Mouse (Mus musculus) midbrain, embryonic 16.5 days (tissue): ENCODE data around the gene Card14. TPM values are rescaled to one million over a fixed set of nuclear protein-coding genes. Genes with fewer than 3 reads are reported as not detected.
A peak's percentile ranks its signal among the peaks of the same experiment; 100 is the strongest.

Experiments
- ATAC-seq: fragments of 200-750 bp; cut with Nextera tagmentation; 2 replicates; pipeline ENCODE4 v1.8.0; 2017; ENCODE audit warnings: moderate TSS enrichment
- H3K27ac ChIP-seq: fragments of 300-500 bp; sonication (generic); 2 replicates; pipeline ENCODE4 v1.5.1; 2014; ENCODE audit warnings: mild to moderate bottlenecking, low read length, mixed read lengths
- H3K27me3 ChIP-seq: fragments of 300-500 bp; sonication (generic); 2 replicates; pipeline ENCODE4 v1.6.1; 2014; ENCODE audit warnings: low read depth, low read length, mixed read lengths; ENCODE audit not compliant: control insufficient read depth, insufficient read depth
- H3K36me3 ChIP-seq: fragments of 300-500 bp; sonication (generic); 2 replicates; pipeline ENCODE4 v1.6.1; 2014; ENCODE audit warnings: mild to moderate bottlenecking, low read length, moderate library complexity, mixed read lengths; ENCODE audit not compliant: control insufficient read depth, insufficient read depth
- H3K4me1 ChIP-seq: fragments of 300-500 bp; sonication (generic); 2 replicates; pipeline ENCODE4 v1.6.1; 2014; ENCODE audit warnings: mild to moderate bottlenecking, low read length, mixed read lengths; ENCODE audit not compliant: control insufficient read depth, insufficient read depth
- H3K4me2 ChIP-seq: fragments of 300-500 bp; sonication (generic); 2 replicates; pipeline ENCODE4 v1.6.1; 2014; ENCODE audit warnings: mild to moderate bottlenecking, low read length, mixed read lengths
- H3K4me3 ChIP-seq: fragments of 300-500 bp; sonication (generic); 2 replicates; pipeline ENCODE4 v1.5.1; 2014; ENCODE audit warnings: low read depth, mild to moderate bottlenecking, low read length, moderate library complexity, mixed read lengths
- H3K9ac ChIP-seq: fragments of 300-500 bp; sonication (generic); 2 replicates; pipeline ENCODE4 v1.6.1; 2014; ENCODE audit warnings: low read depth, low read length, mixed read lengths
- H3K9me3 ChIP-seq: fragments of 300-500 bp; sonication (generic); replicated peaks from 2 replicates; pipeline ENCODE4 v1.6.1; 2014; ENCODE audit warnings: mild to moderate bottlenecking, low read length, mixed read lengths; ENCODE audit not compliant: control insufficient read depth, poor library complexity, severe bottlenecking
- WGBS: fragments of 180-500 bp; shearing (Covaris S2); extraction: QIAGEN DNeasy Blood & Tissue Kit; methylation state at CpG from one replicate; pipeline ENCODE4 v1.1.7; 2014; 5-methylcytosine and 5-hydroxymethylcytosine counted together
- polyA plus RNA-seq: library from polyadenylated mRNA; unstranded; fragments of >200 nt; fragmentation: Nextera tagmentation; extraction: Ambion mirVana; gene quantifications from 2 replicates; pipeline ENCODE4 v1.2.1, GENCODE M21; 2015

Gene Card14
- polyA plus RNA-seq, 1 experiment from 2014 or later = 0.38 TPM

DNA sequence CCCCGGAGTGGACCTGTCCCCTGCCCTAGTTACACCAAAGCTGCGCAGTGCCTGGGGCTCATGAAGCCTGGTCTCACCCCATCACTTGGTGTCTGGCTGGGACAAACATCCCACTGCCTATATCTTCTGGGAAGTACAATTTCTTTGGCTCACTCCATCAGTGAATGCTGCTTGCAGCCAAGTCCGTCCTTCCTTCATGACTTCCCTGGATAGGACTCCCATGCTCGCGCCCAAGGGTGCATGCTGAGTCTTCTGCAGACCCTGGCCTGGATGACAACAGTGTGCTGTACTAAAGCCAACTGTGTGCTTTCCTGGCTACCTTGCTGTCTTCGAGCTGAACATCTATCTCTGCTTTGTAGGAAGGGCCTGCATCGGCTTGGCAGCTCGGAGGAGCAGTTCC lies 36.6 kb downstream of the Card14 start:
- no peak overlapping the region for H3K4me3 ChIP-seq
- H3K36me3 ChIP-seq = no peaks in the 10 kb centered on the region
- no peak overlapping the region for H3K9ac ChIP-seq
- no peaks in the 10 kb centered on the region for H3K27me3 ChIP-seq
- no peak overlapping the region for H3K4me2 ChIP-seq
- H3K4me1 ChIP-seq = no peaks in the 10 kb centered on the region
- ATAC-seq = no peak
- WGBS = 88% methylated on average over 8 of the region's 8 CpGs
- H3K27ac ChIP-seq = no peak overlapping the region
- no peaks in the 10 kb centered on the region for H3K9me3 ChIP-seq

DNA sequence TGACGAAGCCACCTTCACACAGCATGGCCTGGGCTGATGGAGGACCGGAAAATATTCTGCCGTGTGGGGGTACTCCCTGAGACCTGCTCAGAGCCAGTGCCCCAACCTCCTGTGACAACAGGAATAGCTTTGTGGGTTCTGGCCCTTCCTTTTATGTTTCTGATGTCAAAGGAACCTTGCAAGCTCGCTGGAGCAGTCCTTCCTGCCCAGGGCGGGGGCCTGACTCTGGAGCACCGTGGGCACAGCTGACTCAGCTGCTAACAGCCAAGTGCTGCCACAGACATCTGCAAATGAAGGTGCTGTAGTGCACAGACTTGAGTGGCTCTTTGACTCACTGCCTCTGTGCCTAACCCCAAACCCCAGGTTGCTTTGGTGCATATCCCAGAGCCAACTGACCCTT lies 37.3 kb downstream of the Card14 start:
- H3K27me3 ChIP-seq = no peaks in the 10 kb centered on the region
- H3K4me3 ChIP-seq = no peak overlapping the region
- WGBS = 75% methylated on average over 6 of the region's 6 CpGs
- H3K9me3 ChIP-seq = no peaks in the 10 kb centered on the region
- H3K36me3 ChIP-seq = no peaks in the 10 kb centered on the region
- no peaks in the 10 kb centered on the region for H3K4me1 ChIP-seq
- H3K4me2 ChIP-seq = no peak overlapping the region
- ATAC-seq = no peak
- no peak overlapping the region for H3K27ac ChIP-seq
- no peak overlapping the region for H3K9ac ChIP-seq

DNA sequence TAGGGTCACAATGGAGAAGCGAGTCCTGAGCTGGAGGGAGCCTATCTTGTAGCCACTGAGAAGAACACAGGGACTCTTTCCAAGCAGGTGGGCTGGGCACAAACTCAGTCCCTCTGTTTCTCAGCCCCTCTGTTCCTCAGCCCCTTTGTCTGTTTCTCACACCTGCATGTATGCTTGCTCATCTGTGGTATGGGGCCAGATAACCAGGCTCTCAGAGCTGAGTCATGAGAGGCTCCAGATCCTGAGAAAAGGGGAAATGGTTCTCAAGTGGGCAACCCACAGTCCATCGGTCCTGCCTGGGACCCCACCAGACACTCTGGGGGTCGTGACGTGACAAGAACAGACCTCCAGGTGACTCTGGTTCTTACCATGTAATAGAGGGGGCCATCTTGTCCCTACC lies 39.6 kb downstream of the Card14 start:
- ATAC-seq = no peak
- H3K9me3 ChIP-seq = no peaks in the 10 kb centered on the region
- no peak overlapping the region for H3K4me2 ChIP-seq
- H3K36me3 ChIP-seq = no peaks in the 10 kb centered on the region
- H3K4me1 ChIP-seq = no peaks in the 10 kb centered on the region
- H3K27me3 ChIP-seq = no peaks in the 10 kb centered on the region
- H3K27ac ChIP-seq = no peak overlapping the region
- 94% methylated on average over 4 of the region's 4 CpGs for WGBS
- H3K4me3 ChIP-seq = no peak overlapping the region
- no peak overlapping the region for H3K9ac ChIP-seq

DNA sequence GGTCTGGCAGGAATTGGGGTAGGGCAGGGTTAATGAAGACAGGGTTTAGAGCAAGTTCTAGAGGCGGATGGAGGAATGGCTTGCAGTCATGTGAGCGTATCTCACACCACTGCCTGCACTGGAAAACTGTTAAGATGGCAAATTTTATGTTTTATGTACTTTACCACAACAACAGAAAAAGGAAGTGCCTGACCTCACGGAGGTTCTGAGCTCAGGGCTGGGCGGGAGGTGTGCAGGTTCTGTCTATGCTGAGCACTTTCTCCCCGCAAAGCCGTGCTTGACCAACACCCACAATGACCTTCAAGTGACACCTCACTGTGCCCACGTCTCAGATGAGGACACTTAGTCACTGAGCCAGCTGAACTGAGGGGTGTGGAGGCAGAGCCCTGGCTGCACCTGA lies 44.5 kb downstream of the Card14 start:
- no peak for ATAC-seq

DNA sequence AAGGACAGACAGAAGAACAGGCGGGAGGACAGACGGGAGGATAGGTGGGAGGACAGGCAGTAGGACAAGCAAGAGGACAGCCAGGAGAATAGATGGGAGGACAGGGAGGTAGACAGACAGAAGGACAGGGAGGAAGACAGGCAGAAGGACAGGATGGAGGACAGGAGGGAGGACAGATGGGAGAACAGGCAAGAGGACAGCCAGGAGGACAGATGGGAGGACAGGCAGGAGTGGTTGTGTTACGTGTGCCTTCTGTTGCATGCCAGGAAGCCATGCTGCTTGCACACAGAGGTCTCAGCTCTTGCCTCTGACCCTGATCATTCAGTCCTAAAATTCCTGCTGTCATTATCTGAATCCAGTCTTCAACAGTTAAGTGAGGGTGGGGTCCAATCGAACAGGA lies 46.4 kb downstream of the Card14 start:
- Histone ChIP-seq H3K4me1 (peaks cover 14% of the 10 kb centered on the region), H3K36me3 (no peaks in the 10 kb centered on the region), H3K27me3 (no peaks in the 10 kb centered on the region), H3K27ac (no peak overlapping the region), H3K4me3 (no peak overlapping the region), H3K4me2 (no peak overlapping the region), H3K9me3 (no peaks in the 10 kb centered on the region), H3K9ac (no peak overlapping the region)
- 86% methylated on average over 4 of the region's 4 CpGs for WGBS
- no peak for ATAC-seq

More for the DNA sequence above, 44.5 kb downstream of the Card14 start:
- Histone ChIP-seq H3K27me3 (no peaks in the 10 kb centered on the region), H3K27ac (no peak overlapping the region), H3K9ac (no peak overlapping the region), H3K9me3 (no peaks in the 10 kb centered on the region), H3K4me2 (no peak overlapping the region), H3K36me3 (no peaks in the 10 kb centered on the region), H3K4me1 (peaks cover 14% of the 10 kb centered on the region), H3K4me3 (no peak overlapping the region)
- WGBS = 77% methylated on average over 7 of the region's 7 CpGs

DNA sequence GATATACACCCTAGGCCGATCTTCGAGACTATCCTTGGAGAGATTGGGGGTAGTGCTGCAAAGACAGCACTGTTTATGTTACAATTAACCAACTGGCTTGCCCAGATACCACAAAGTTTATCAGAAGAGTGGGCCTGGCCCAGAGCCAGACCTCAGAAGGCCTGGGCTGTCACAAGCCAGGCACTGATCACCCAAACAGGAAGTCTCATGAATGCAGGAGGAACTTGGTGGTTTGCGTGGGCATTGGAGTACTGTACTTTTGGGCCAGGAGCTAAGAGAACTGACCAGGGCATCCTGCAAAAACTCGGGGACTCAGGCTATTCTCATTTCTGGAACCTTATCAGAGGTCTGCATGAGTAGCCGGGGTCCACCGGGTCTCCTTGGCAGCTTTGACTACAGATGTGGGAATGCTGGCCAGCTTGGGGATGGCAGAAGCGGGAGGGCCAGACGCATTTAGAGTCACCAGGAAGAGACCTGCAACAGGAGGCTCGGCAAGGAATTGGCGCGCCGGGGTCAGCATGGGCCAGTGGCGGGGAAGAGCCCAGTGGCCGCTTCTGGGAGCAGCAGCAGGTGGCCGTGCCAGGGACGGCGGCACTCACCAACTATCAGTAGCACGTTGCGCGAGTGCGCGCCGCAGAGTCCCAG lies 47.4 kb downstream of the Card14 start:
- Histone ChIP-seq H3K4me3 (peak overlapping the region; percentile 70), H3K27me3 (no peaks in the 10 kb centered on the region), H3K9me3 (no peaks in the 10 kb centered on the region), H3K9ac (peak overlapping the region; percentile 74), H3K36me3 (no peaks in the 10 kb centered on the region), H3K4me2 (peak overlapping the region; percentile 97), H3K4me1 (peaks cover 14% of the 10 kb centered on the region), H3K27ac (peak overlapping the region; percentile 47; the same call in 1 of the 2 replicates)
- 7% methylated on average over 23 of the region's 23 CpGs for WGBS
- ATAC-seq = 0 out of 2 replicates have a peak, but pooled peaks have one; percentile 25

DNA sequence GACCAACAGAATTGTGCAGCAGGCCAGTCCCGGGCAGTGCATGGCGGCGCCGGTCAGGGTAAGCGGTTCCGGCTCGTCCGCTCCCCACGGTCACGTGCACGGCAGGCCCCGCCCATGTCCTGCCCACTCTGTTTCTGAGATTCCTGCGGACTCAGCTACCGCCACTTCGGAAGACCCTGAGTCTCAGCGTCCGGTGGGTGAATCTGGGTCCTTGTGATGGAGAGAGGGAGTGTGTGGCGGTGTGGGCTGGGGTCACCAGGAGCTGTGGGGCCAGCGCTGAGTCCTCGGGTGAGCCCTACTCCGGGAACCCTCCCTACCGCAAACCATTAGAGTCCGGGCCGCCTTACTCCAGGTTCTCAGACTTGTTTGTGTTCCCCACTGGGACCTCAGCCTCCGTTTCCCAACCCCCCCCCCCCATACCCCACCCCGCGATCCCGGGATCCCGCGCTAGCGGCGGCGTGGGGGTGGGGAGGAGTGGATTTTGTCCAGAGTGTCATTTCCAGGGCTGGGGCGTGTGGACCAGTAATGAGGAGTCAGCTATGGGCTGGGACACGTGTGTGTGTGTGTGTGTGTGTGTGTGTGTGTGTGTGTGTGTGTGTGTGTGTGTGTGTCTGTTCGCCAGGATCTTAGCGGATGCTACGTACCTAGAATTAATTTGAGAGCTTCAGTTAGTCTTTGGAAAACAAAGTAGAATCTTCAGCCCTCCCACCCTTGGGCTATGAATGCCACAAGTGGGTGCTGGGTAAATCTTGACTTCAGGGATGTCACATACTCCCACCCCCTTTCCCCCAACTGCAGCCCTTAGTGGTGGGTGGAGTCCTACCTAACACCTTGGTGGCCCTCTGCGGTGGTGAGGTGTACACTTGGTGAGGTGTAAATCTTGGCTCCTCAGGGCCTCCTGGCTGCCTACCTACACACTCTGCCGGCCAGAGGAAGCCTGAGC lies 48.1 kb downstream of the Card14 start, which contains the start of the genes Sgsh and Slc26a11:
TSS of gene Sgsh (minus strand) at position 94 of the 943 bp plus-strand sequence.
TSS of gene Slc26a11 (plus strand) at position 115 of the 943 bp plus-strand sequence.
- H3K27ac ChIP-seq = peak within 1 kb of the TSS; percentile 47; the same call in 1 of the 2 replicates
- no peaks in the 10 kb centered on the region for H3K27me3 ChIP-seq
- WGBS = 1% methylated on average over 38 of the region's 40 CpGs
- H3K36me3 ChIP-seq = no peaks in the 10 kb centered on the region
- H3K4me3 ChIP-seq = peak within 1 kb of the TSS; percentile 70
- H3K4me1 ChIP-seq = peaks cover 14% of the 10 kb centered on the region
- no peaks in the 10 kb centered on the region for H3K9me3 ChIP-seq
- ATAC-seq = peak; percentile 94
- peak within 1 kb of the TSS; percentile 74 for H3K9ac ChIP-seq
- H3K4me2 ChIP-seq = peak within 1 kb of the TSS; percentile 97

DNA sequence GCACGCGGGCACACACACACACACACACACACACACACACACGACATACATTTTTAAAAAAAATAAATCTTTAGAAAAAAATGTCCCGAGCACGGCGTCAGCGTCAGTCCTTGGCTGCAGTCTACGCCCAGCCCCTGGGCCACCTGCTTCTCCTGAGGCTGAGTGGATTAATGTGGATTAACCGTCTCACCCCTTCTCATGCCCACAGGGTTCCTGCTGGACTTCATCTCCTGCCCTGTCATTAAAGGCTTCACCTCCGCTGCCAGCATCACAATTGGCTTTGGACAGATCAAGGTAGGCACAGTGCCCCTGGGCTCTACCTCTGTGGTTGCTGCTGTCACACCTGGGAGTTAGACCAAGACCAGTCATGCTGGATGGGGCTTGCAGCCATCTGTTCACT lies 51.5 kb downstream of the Card14 start:
- Histone ChIP-seq H3K4me3 (no peak overlapping the region), H3K9me3 (no peaks in the 10 kb centered on the region), H3K27me3 (no peaks in the 10 kb centered on the region), H3K27ac (no peak overlapping the region), H3K4me2 (no peak overlapping the region), H3K9ac (no peak overlapping the region), H3K4me1 (peaks cover 18% of the 10 kb centered on the region), H3K36me3 (no peaks in the 10 kb centered on the region)
- no peak for ATAC-seq
- 82% methylated on average over 10 of the region's 10 CpGs for WGBS
